Comparison of ENCODE assay signal across 8 mouse cellular contexts in the genomic region with DNA sequence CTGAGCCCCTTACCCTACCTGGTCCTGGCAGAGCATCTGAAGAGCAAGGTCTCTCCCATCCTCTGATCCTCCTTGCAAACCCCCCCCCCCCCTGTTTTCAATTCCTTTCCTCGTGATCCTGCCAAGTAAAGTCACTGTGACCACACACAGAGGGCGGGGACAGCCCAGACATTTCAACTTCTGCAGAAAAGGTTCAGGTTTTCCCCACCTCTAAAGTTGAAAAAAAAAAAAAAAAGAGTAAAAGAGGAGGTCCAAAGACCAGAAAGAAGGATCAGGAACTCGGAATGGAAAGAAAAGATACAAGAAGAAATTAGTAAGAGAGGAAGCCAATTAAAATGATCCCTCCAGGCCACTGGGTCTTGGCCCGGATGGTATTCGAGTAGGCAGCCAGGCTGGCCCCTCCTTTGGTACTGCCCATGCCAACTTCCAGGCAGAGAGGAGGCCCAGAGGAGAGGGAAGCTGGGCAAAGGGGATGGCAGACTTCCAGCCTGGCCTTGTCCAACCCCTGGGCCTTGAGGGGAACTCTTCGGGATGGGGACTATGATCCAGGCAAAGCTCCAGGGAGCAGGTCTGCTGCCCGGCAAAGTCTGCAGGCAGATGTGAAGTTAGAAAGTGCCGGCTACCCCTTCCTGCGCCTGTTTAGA. TPM values are rescaled to one million over a fixed set of nuclear protein-coding genes. Genes with fewer than 3 reads are reported as not detected.
DNase-seq lines count a peak whose midpoint lies in the region; ATAC-seq lines count a peak whose summit lies in the region.

TSS of gene Stat5a (plus strand) at position 417 of the 644 bp plus-strand sequence.

- 58% methylated on average over 9 of the region's 9 CpGs for WGBS in forebrain, embryonic 12.5 days
- WGBS in lung, embryonic 15.5 days, result 47% methylated on average over 9 of the region's 9 CpGs

- ATAC-seq in activated CD4-positive, CD25-positive, alpha-beta regulatory T cell, adult 4 months, result no peak
- ATAC-seq in forebrain, embryonic 12.5 days (ENCODE audit: low FRiP score), result no peak
- no peak for ATAC-seq in lung, embryonic 15.5 days (ENCODE audit: borderline replicate concordance, extremely low read depth, low FRiP score, low TSS enrichment)

- peak within 1 kb of the TSS; percentile 47 for H3K9ac ChIP-seq in forebrain, embryonic 12.5 days
- peak within 1 kb of the TSS; percentile 44 for H3K9ac ChIP-seq in lung, embryonic 15.5 days

- intact Hi-C loops in heart, postnatal 10 days (cut with DNase I), result no loop called here

- peak; percentile 77 for DNase-seq in 3T3-L1 (ENCODE audit: low read depth, low spot score)
- DNase-seq in heart, postnatal 10 days, result peak; percentile 90 to 92
- DNase-seq in kidney, postnatal 25 days, result peak; percentile 93 to 97
- peak; percentile 35 for DNase-seq in ovary, postnatal 10 days (ENCODE audit: low spot score)
- no peak for DNase-seq in c-Kit-positive CD71-positive TER-119-positive erythroid progenitor cells, embryonic 14.5 days (ENCODE audit: low spot score)

- H3K4me3 ChIP-seq in forebrain, embryonic 12.5 days (replicated peaks), result peak within 1 kb of the TSS; percentile 39
- H3K4me3 ChIP-seq in lung, embryonic 15.5 days, result peak within 1 kb of the TSS; percentile 54

- H3K4me1 ChIP-seq in forebrain, embryonic 12.5 days, result 0 out of 2 replicates have a peak, but pooled peaks cover 4% of the 10 kb centered on the region
- H3K4me1 ChIP-seq in lung, embryonic 15.5 days, result peaks cover 18% of the 10 kb centered on the region

- no peaks in the 10 kb centered on the region for H3K9me3 ChIP-seq in forebrain, embryonic 12.5 days
- no peaks in the 10 kb centered on the region for H3K9me3 ChIP-seq in lung, embryonic 15.5 days

- H3K27ac ChIP-seq in forebrain, embryonic 12.5 days, result no peak within 1 kb of the TSS
- H3K27ac ChIP-seq in lung, embryonic 15.5 days, result peak within 1 kb of the TSS; percentile 63

- peak within 1 kb of the TSS; percentile 58 for H3K4me2 ChIP-seq in forebrain, embryonic 12.5 days
- H3K4me2 ChIP-seq in lung, embryonic 15.5 days, result peak within 1 kb of the TSS; percentile 69

- no peaks in the 10 kb centered on the region for H3K36me3 ChIP-seq in forebrain, embryonic 12.5 days (replicated peaks)
- no peaks in the 10 kb centered on the region for H3K36me3 ChIP-seq in lung, embryonic 15.5 days

- peaks cover 90% of the 10 kb centered on the region for H3K27me3 ChIP-seq in forebrain, embryonic 12.5 days
- H3K27me3 ChIP-seq in lung, embryonic 15.5 days, result peaks cover 23% of the 10 kb centered on the region

RNA-seq across cellular contexts. Expression of gene Stat5a, which starts in this region (rescaled TPM):
- 10 to 100 TPM; 23.8 to 37.0 TPM for polyA plus RNA-seq in activated CD4-positive, CD25-positive, alpha-beta regulatory T cell, adult 4 months (2017; shearing (Covaris generic))
- 1.2 and 1.8 TPM in 2 replicates for polyA plus RNA-seq in forebrain, embryonic 12.5 days (2016; fragmentation: Nextera tagmentation; extraction: Ambion mirVana)
- 10 to 100 TPM; 22.9 to 26.9 TPM for total RNA-seq in heart, postnatal 10 days (2021)
- 8.2 and 9.5 TPM in 2 replicates for polyA plus RNA-seq in lung, embryonic 15.5 days (2015; fragmentation: Nextera tagmentation; extraction: Ambion mirVana)
